Mouse (Mus musculus) embryo, embryonic 10 days (tissue): ENCODE measurements at regions not wholly inside any gene's neighbourhood (a gene's known extent, or its start where the extent isn't known, plus 50 kb on each side); places are given as distances from the start of the nearest gene placed in this dataset.

Experiments
- DNase-seq: peaks from one replicate; pipeline ENCODE4 v3.0.0-alpha.2; 2015; ENCODE audit warnings: low spot score

DNA sequence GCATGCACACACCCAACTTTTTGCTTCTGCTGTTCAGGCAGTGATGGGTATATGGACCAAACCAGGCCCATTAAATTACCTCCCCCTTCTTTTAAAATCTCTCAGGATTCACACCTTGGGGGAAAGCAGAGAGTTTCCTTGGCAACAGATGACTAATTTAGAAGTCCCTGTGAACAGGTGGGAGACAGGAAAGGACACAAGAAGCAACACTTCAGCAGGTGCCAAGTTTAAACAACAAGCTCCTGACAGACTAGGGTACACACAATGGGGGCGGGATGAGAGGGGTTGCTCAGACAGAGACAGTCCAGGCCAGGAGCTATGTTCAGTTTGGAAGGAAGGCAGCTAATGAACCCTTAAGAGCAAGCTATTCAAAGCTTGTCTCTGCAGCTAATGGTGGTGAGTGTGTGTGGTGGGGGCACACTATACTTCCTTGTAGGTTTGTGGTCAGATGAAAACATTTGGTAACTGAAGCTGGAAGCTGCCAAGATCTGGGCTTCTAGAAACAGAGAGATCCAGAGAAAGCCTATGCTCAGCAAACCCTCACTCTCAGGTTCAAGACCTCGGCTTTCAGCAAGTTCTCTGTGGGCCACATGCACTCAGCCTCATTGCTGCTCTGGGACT is 283.0 kb upstream of the Tle3 start:
- DNase-seq = no peak

DNA sequence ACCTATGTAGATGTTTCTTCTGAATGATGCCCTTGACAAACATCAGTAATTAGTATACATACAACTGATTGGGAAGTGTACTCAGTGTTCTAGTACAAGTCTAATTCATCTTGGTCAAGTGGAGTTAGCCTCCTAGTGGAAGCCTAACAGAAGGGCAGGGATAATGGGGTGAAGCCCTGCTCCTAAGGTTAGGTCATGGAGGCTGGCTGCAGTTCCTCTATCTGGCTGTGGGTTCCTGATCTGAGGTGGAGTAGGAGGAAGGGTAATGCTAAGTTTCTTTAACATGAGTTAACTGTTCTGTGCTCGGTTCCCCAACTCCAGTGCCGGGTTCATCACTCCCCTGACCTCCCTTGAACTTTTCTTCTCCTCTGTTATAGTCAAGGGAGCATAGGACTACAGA is 281.1 kb upstream of the Tle3 start:
- DNase-seq = no peak

GRCm38 (mm10) chr9:61092834-61093479 is 279.2 kb upstream of the Tle3 start:
- no peak for DNase-seq

GRCm38 (mm10) chr9:61095069-61095775 is 276.9 kb upstream of the Tle3 start:
- no peak for DNase-seq

- DNase-seq = peak; percentile 29
Observed at GRCm38 (mm10) chr9:61101741-61102450, 270.3 kb upstream of the Tle3 start.

GRCm38 (mm10) chr9:61102451-61103358 is 269.5 kb upstream of the Tle3 start:
- peak; percentile 74 for DNase-seq

DNA sequence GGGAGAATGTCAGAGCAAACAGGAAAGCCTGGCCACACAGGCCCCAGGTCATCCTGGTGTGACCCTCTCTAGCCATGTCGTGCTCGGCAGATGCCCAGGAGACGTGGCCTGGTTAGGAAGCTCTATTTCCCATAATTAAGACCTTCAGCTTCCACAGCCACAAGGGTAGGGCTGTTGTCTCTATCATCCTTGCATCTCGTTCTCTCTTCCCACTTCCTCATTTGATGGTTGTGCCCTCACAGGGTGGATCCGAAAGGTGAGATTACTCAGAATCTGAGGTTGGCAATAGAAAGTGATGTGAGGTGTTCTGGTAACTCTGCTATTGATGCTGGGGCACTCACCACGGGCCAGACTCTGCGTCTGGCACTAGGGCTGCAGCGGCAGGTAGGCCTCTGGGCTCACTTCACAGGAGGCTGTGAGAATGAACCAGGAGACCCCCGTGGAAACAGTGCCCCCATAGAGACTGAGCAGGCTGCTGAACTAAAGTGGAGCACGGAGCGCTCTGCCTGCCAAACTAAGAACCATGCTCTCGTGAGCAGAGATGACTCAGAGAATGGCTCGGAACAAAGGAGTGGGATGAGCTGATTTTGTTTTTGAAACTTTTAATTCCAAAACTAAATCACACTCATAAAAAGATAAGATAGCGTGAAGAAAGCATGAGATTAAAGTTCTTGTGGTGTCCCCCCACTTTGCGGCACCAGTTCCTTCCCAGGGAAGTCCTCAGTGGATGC is 266.5 kb upstream of the Tle3 start:
- DNase-seq = no peak

DNA sequence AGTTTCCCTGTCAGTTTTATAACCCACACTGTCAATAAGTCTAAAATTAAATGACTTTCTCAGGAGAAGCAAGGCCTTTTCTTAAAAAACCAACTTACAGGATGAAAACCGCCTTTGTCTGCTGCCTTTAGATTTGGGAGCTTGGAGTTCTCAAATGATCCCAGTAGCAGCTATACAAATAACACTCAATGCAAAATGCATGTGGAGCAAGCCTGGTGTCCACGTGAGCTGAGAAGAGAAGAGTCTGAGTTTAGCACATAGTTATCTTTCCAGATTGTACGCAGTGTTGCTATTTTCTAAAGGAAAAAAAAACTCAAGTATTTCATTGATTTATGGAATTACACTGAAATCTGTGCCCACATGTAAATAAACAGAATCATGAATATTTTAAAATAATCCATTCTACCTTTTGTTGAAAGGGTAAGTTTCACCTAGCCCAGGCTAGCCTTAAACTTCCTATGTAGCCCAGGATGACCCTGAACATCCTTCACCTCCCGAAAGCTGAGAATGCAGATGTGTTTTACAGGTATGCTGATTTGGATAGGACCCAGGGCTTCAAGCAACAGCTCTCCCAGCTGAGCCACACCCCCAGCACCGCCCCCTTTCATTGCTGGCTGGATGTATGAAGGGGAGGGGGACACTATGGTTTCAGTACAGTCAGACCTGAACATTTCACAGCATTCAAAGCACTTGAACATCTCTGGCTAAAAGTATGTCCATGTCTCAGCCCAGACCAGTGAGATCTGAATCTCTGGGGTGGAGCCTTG is 262.5 kb upstream of the Tle3 start:
- no peak for DNase-seq

DNA sequence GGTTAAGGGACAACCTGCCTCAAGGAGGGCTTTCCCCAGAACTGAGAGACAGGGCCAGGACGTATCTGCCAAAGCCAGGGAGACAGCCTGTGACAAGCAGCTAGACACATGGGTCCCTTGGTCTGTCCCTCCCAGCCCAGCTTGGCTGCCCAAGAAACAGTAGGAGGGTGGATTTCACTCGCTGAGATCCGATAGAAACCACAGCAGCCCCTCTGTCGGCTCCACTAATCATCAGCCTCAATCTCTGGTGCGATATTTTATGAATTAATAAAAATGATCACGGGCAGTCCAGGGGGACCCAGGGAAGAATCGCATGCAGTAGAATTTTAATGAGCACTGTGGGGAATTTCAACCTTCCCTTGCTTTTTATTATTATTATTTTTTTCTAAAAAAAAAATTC is 261.0 kb upstream of the Tle3 start:
- DNase-seq = no peak

GRCm38 (mm10) chr9:61111733-61112415 is 260.3 kb upstream of the Tle3 start:
- DNase-seq = peak; percentile 75

GRCm38 (mm10) chr9:61119252-61119651 is 252.9 kb upstream of the Tle3 start:
- DNase-seq = no peak

- DNase-seq = no peak
Observed at GRCm38 (mm10) chr9:61120531-61120930, 251.6 kb upstream of the Tle3 start.

DNA sequence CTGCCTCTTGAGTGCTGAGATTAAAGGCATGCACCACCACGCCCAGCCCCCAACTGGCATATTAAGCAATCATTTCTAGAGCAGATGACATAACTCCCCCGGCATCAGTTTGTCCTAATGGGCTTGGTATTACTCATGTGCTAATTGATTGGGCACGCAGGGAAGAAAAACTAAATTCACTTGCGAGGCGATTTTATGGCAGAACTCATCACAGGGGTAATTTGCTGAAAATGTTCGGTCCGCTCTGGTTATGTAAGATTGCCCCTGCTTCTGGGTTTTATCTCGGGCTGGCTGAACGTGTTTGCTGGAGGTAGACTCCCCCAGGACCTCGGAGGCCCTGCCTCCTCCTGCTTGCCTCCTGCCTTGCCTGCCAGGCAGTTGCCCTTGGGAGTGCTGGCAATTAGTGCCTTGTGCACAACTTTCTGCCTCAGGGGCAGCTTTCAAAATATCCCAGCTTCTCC is 251.2 kb upstream of the Tle3 start:
- no peak for DNase-seq

DNA sequence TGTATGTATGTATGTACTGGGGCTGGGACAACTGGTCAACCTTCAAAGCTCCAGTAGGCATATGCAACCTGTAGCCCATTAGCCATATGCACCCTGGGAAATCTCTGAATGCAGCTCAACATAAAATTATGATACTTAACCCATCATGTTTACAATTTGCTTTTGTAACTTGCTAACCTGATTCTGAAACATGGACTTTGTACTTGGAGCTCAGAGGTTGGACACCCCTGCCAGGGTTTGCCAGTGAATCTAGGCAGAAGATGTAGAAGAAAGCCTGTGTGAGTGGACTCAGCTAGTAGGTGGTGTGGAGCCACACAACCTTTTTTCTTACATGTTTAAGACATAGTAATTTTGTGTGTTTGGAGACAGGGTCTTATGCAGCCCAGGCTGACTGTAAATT is 248.7 kb upstream of the Tle3 start:
- DNase-seq = no peak

GRCm38 (mm10) chr9:61125769-61126168 is 246.4 kb upstream of the Tle3 start:
- DNase-seq = no peak

- no peak for DNase-seq
Observed at GRCm38 (mm10) chr9:61128077-61128476, 244.1 kb upstream of the Tle3 start.

DNA sequence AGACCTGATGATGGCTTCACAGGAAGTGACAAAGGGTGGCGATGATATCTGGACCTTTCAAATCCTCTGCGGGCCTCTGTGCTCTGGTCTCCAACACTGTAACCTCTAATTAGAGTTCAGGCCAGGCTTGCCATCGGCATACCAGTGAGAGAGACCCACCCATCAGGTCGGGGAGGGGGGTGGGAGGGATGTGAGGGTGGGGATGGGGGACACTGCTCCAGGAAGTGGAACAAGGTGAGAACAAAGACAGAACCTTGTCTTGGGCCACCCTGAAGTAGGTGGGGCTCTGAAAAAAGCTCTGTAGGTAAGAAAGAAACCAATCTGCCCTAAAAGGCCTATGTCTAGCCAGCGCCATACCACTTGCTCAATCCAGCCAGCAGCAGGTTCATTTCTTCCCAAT is 243.0 kb upstream of the Tle3 start:
- no peak for DNase-seq

DNA sequence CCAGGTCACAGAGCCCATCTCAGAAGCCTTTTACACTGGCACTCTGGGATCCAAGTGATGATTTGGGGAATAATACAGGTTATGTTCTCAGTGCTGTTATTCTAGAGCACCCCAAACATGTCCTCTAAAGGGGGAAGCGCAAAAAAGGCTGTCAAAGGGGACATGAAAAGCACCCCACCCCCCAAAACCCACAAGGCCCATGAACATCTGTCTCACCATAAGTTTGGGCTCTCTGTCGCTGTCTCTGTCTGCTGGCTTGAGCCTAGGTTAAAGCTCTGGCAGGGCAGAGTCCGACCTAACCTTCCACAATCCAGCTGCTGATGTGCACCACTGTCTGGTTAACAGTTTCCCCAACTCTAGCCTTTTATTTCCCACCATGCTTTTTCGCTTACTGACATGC is 241.3 kb upstream of the Tle3 start:
- DNase-seq = no peak

DNA sequence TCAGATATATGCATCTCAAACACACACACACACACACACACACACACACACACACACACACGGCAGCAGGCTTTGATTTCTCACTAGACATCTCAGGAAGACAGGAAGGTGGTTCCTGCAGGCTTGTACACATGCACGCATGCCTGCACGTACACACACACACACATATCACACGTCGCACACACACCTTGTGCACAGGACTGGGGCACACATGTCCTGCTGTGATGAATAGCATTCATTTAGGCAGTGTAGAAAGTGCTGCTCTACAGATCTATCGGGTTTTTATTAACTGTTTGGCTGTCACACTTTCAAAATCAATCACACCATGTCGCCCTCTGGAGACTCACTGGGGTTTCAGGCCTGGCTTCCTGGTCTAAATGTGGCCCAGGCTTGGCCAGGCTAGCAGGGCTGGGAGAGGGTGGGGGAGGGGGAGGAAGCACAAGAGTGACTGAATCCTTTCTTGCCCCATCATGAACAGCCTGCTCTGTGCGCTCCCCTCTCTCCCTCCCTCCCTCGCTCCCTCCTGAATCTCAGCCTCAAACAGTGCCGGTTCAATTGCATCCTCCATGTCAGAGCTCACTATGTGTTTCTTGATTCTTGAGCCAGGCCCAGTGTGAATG is 236.8 kb upstream of the Tle3 start:
- peak; percentile 67 for DNase-seq
